Mouse (Mus musculus): ENCODE data around the gene Cdk14.

- TF ChIP-seq POLR2A (IDR thresholded peaks at IDR 0.05; ENCODE audit: insufficient read depth, low read length) (no peak), CTCF (IDR thresholded peaks at IDR 0.05; ENCODE audit: low read depth, low read length) (no peak), EP300 (IDR thresholded peaks at IDR 0.05; ENCODE audit: insufficient read depth, low read depth, low read length) (no peak)
Observed at GRCm38 (mm10) chr5:4778274-4778673, 641.8 kb downstream of the Cdk14 start.
